Mouse (Mus musculus) cerebellum, adult 2 months (tissue): ENCODE results near the gene Nt5dc1.

Experiments
- CTCF ChIP-seq: fragments of 200-500 bp; IDR thresholded peaks from 2 replicates; pipeline ENCODE4 v1.5.1; 2011; ENCODE audit warnings: low read depth, mild to moderate bottlenecking, control low read depth, low read length, moderate library complexity, borderline replicate concordance; ENCODE audit not compliant: insufficient read depth
- POLR2A ChIP-seq: fragments of 200-500 bp; IDR thresholded peaks from 2 replicates; pipeline ENCODE4 v1.6.1; 2011; ENCODE audit warnings: low read length, control low read depth, borderline replicate concordance; ENCODE audit not compliant: insufficient read depth

DNA sequence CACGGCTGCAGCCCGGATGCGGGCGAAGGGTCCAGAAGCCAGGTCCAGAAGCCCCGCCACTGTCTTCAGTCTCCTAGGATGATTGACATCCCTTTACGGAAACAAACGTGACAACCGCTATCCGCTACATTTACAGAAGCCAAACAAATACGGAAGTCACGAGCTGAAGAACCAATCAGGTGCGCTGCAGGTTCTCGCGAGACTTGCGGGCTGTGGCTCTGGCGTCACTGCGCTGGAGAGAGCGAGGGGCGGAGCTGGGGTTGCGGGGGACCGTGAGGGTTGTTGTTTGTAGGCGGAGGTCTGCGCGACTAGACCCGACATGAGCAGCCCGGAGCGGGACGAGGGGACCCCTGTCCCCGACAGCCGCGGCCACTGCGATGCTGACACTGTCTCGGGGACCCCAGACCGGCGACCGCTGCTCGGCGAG is 136.4 kb downstream of the Nt5dc1 start, which contains the start of gene Tspyl1:
- TF ChIP-seq CTCF (no peak), POLR2A (peak; percentile 72; the same call in 1 of the 2 replicates)
